In genomic region chr5:5163823-5164222, GRCm38 (mm10) we compare ENCODE assay signal across 26 mouse cellular contexts.
"Had no signal": no experiment of that assay in that cellular context is flagged by ENCODE, and none has a peak within 500 bp of the region (broad histone marks: within the 10 kb centered on the region; RNA-seq: fewer than 3 reads in every experiment).

No protein-coding gene starts in this region.

- H3K9me3 ChIP-seq: heart, embryonic 13.5 days; heart, embryonic 15.5 days; hindbrain, embryonic 13.5 days; hindbrain, embryonic 15.5 days; kidney, embryonic 15.5 days; limb, embryonic 13.5 days; limb, embryonic 15.5 days; liver, embryonic 13.5 days; liver, embryonic 15.5 days had no signal

- H3K27ac ChIP-seq: gastrocnemius, adult 2 months; heart, embryonic 13.5 days; heart, embryonic 15.5 days; hindbrain, embryonic 13.5 days; hindbrain, embryonic 15.5 days; hindbrain, postnatal 0 days; kidney, embryonic 15.5 days; kidney, postnatal 0 days; limb, embryonic 13.5 days; limb, embryonic 15.5 days; liver, embryonic 13.5 days; liver, embryonic 15.5 days had no signal

- H3K27me3 ChIP-seq: heart, embryonic 13.5 days; heart, embryonic 15.5 days; hindbrain, embryonic 13.5 days; hindbrain, embryonic 15.5 days; kidney, embryonic 15.5 days; limb, embryonic 13.5 days; limb, embryonic 15.5 days; liver, embryonic 13.5 days; liver, embryonic 15.5 days had no signal

- DNase-seq: gastrocnemius, adult 2 months; gastrocnemius, postnatal 10 days; gastrocnemius, postnatal 25 days; heart, adult 18-20 months; heart, postnatal 14 days; heart, postnatal 36 days; kidney, adult 11 months; kidney, adult 2 months; kidney, adult 9 months; kidney, postnatal 14 days; kidney, postnatal 36 days; layer of hippocampus, postnatal 36 days; left cerebral cortex, postnatal 4 days; liver, embryonic 13.5 days had no signal

- ATAC-seq: hindbrain, postnatal 0 days; intestine, embryonic 16.5 days had no signal

- H3K4me2 ChIP-seq: heart, embryonic 11.5 days; heart, embryonic 13.5 days; heart, embryonic 15.5 days; hindbrain, embryonic 13.5 days; hindbrain, embryonic 15.5 days; kidney, embryonic 15.5 days; limb, embryonic 13.5 days; limb, embryonic 15.5 days; liver, embryonic 13.5 days; liver, embryonic 15.5 days had no signal

- H3K4me1 ChIP-seq: heart, embryonic 13.5 days; heart, embryonic 15.5 days; hindbrain, embryonic 15.5 days; kidney, embryonic 15.5 days; limb, embryonic 13.5 days; limb, embryonic 15.5 days; liver, embryonic 13.5 days; liver, embryonic 15.5 days had no signal

- H3K36me3 ChIP-seq: heart, embryonic 15.5 days; hindbrain, embryonic 13.5 days; hindbrain, embryonic 15.5 days; kidney, embryonic 15.5 days; limb, embryonic 13.5 days; limb, embryonic 15.5 days; liver, embryonic 13.5 days; liver, embryonic 15.5 days had no signal

- H3K9ac ChIP-seq: heart, embryonic 13.5 days; heart, embryonic 15.5 days; hindbrain, embryonic 13.5 days; hindbrain, embryonic 15.5 days; kidney, embryonic 15.5 days; limb, embryonic 13.5 days; limb, embryonic 15.5 days; liver, embryonic 13.5 days; liver, embryonic 15.5 days had no signal

- H3K4me3 ChIP-seq: gastrocnemius, adult 2 months; heart, embryonic 13.5 days; heart, embryonic 15.5 days; hindbrain, embryonic 13.5 days; hindbrain, embryonic 15.5 days; kidney, embryonic 15.5 days; limb, embryonic 13.5 days; limb, embryonic 15.5 days; liver, embryonic 13.5 days; liver, embryonic 15.5 days had no signal
